10 mouse cellular contexts compared by ENCODE assay signal in genomic region chr7:139544706-139545625, GRCm38 (mm10). TPM values are rescaled to one million over a fixed set of nuclear protein-coding genes. Genes with fewer than 3 reads are reported as not detected.
A peak's percentile ranks its signal among the peaks of the same experiment; 100 is the strongest.
DNase-seq lines count a peak whose midpoint lies in the region; ATAC-seq lines count a peak whose summit lies in the region.
"Had no signal": no experiment of that assay in that cellular context is flagged by ENCODE, and none has a peak within 500 bp of the region (broad histone marks: within the 10 kb centered on the region; RNA-seq: fewer than 3 reads in every experiment).

No protein-coding gene starts in this region.

- H3K27ac ChIP-seq in hindbrain, embryonic 13.5 days: peak overlapping the region; percentile 73
- peak overlapping the region; percentile 26 for H3K27ac ChIP-seq in midbrain, embryonic 12.5 days (replicated peaks)
- H3K27ac ChIP-seq in kidney, embryonic 16.5 days (ENCODE audit: low read length): no peak overlapping the region
- H3K27ac ChIP-seq: limb, embryonic 13.5 days had no signal

- peaks cover 88% of the 10 kb centered on the region for H3K27me3 ChIP-seq in hindbrain, embryonic 13.5 days
- H3K27me3 ChIP-seq in midbrain, embryonic 12.5 days: peaks cover 95% of the 10 kb centered on the region
- no peaks in the 10 kb centered on the region for H3K27me3 ChIP-seq in kidney, embryonic 16.5 days (ENCODE audit: insufficient read depth, low read length)
- H3K27me3 ChIP-seq: limb, embryonic 13.5 days had no signal

- peaks cover 26% of the 10 kb centered on the region for H3K4me1 ChIP-seq in hindbrain, embryonic 13.5 days (replicated peaks)
- peaks cover 21% of the 10 kb centered on the region for H3K4me1 ChIP-seq in midbrain, embryonic 12.5 days
- no peaks in the 10 kb centered on the region; the same call in 1 of the 2 replicates for H3K4me1 ChIP-seq in kidney, embryonic 16.5 days (ENCODE audit: insufficient read depth, low read length)

- peak; percentile 92 for ATAC-seq in hindbrain, embryonic 13.5 days (ENCODE audit: low FRiP score)
- peak; percentile 89 for ATAC-seq in midbrain, embryonic 12.5 days (ENCODE audit: low FRiP score, low read depth)
- no peak for ATAC-seq in kidney, embryonic 16.5 days (ENCODE audit: low FRiP score, low TSS enrichment)

- H3K36me3 ChIP-seq in hindbrain, embryonic 13.5 days: no peaks in the 10 kb centered on the region
- H3K36me3 ChIP-seq in midbrain, embryonic 12.5 days: no peaks in the 10 kb centered on the region
- H3K36me3 ChIP-seq in kidney, embryonic 16.5 days (ENCODE audit: insufficient read depth, low read length): no peaks in the 10 kb centered on the region

- WGBS in hindbrain, embryonic 13.5 days: 19% methylated on average over 12 of the region's 12 CpGs
- WGBS in midbrain, embryonic 12.5 days: 36% methylated on average over 12 of the region's 12 CpGs
- 52% methylated on average over 12 of the region's 12 CpGs for WGBS in kidney, embryonic 16.5 days

- H3K9me3 ChIP-seq in hindbrain, embryonic 13.5 days: no peaks in the 10 kb centered on the region
- no peaks in the 10 kb centered on the region for H3K9me3 ChIP-seq in midbrain, embryonic 12.5 days
- H3K9me3 ChIP-seq in kidney, embryonic 16.5 days (ENCODE audit: low read length): no peaks in the 10 kb centered on the region
- H3K9me3 ChIP-seq: limb, embryonic 13.5 days had no signal

- H3K4me3 ChIP-seq in hindbrain, embryonic 13.5 days: no peak overlapping the region
- H3K4me3 ChIP-seq in midbrain, embryonic 12.5 days: no peak overlapping the region
- H3K4me3 ChIP-seq in kidney, embryonic 16.5 days (ENCODE audit: low read length): no peak overlapping the region
- H3K4me3 ChIP-seq: limb, embryonic 13.5 days had no signal

- peak overlapping the region; percentile 43; the same call in 1 of the 2 replicates for H3K9ac ChIP-seq in hindbrain, embryonic 13.5 days
- no peak overlapping the region for H3K9ac ChIP-seq in midbrain, embryonic 12.5 days (replicated peaks)
- H3K9ac ChIP-seq in kidney, embryonic 16.5 days (replicated peaks; ENCODE audit: low read length): no peak overlapping the region
- H3K9ac ChIP-seq: limb, embryonic 13.5 days had no signal

- peak; percentile 43 for DNase-seq in Muller cell, postnatal 12 days (ENCODE audit: inconsistent ontology term)
- peak; percentile 94 for DNase-seq in brain, adult 2 months (ENCODE audit: low read depth, low spot score)
- DNase-seq in thymus, adult 18-20 months: no peak
- DNase-seq in gastrocnemius, postnatal 4 days (ENCODE audit: low spot score in 2 of 2): no peak
- no peak for DNase-seq in embryo, embryonic 9.5 days (ENCODE audit: extremely low spot score)
- DNase-seq: heart, postnatal 14 days had no signal

- H3K4me2 ChIP-seq in hindbrain, embryonic 13.5 days: peak overlapping the region; percentile 15; the same call in 1 of the 2 replicates
- no peak overlapping the region for H3K4me2 ChIP-seq in midbrain, embryonic 12.5 days (replicated peaks)
- no peak overlapping the region for H3K4me2 ChIP-seq in kidney, embryonic 16.5 days (replicated peaks; ENCODE audit: low read depth, low read length)
- H3K4me2 ChIP-seq: limb, embryonic 13.5 days had no signal

RNA-seq across cellular contexts. Expression of gene Nkx6-2, which starts 37.6 kb away (rescaled TPM):
- polyA plus RNA-seq in hindbrain, embryonic 13.5 days (2015; fragmentation: Nextera tagmentation; extraction: Ambion mirVana): 11.3 and 14.9 TPM in 2 replicates
- 17.4 and 27.4 TPM in 2 replicates for polyA plus RNA-seq in midbrain, embryonic 12.5 days (2016; fragmentation: Nextera tagmentation; extraction: Ambion mirVana)
- total RNA-seq in gastrocnemius, postnatal 4 days (2021): under 1 TPM in 1 of 2 experiments, not detected in 1; 0.22 TPM
- not detected in 2 replicates for polyA plus RNA-seq in kidney, embryonic 16.5 days (2015; fragmentation: Nextera tagmentation; extraction: Ambion mirVana)

Comparison
In these comparisons a context has a peak if more than half of its experiments do, and no peak if none do; other contexts are left out.
1. DNase-seq: peak in Muller cell, postnatal 12 days (single experiment) and brain, adult 2 months (single experiment); none in thymus, adult 18-20 months (0 of 2), gastrocnemius, postnatal 4 days (0 of 2) and embryo, embryonic 9.5 days (single experiment).
2. RNA of gene Nkx6-2, which starts 37.6 kb away (polyA plus RNA-seq): 17.4 to 27.4 TPM in midbrain, embryonic 12.5 days and 11.3 to 14.9 TPM in hindbrain, embryonic 13.5 days; not detected in kidney, embryonic 16.5 days; every median in the first group is over 10 times any median in the second.